Mouse (Mus musculus) intestine, embryonic 14.5 days (tissue): ENCODE data around the gene Wnt8b. TPM values are rescaled to one million over a fixed set of nuclear protein-coding genes. Genes with fewer than 3 reads are reported as not detected.
A peak's percentile ranks its signal among the peaks of the same experiment; 100 is the strongest.

Experiments used
- ATAC-seq: fragments of 200-750 bp; cut with Nextera tagmentation; replicated peaks from 2 replicates; pipeline ENCODE4 v1.8.0; 2017; ENCODE audit warnings: low read depth, moderate number of reproducible peaks, moderate TSS enrichment, moderate library complexity; ENCODE audit not compliant: low FRiP score, low TSS enrichment
- DNase-seq: peaks from one replicate; pipeline ENCODE4 v3.0.0-alpha.2; 2018; ENCODE audit warnings: low spot score
- H3K27ac ChIP-seq: fragments of 300-500 bp; sonication (generic); 2 replicates; pipeline ENCODE4 v1.5.1; 2014; ENCODE audit warnings: low read depth, mild to moderate bottlenecking, control low read depth
- H3K27me3 ChIP-seq: fragments of 300-500 bp; sonication (generic); replicated peaks from 2 replicates; pipeline ENCODE4 v1.6.1; 2014; ENCODE audit warnings: low read length, control low read depth; ENCODE audit not compliant: control insufficient read depth, insufficient read depth
- H3K36me3 ChIP-seq: fragments of 300-500 bp; sonication (generic); 2 replicates; pipeline ENCODE4 v1.6.1; 2014; ENCODE audit warnings: low read length, control low read depth; ENCODE audit not compliant: control insufficient read depth, insufficient read depth
- H3K4me1 ChIP-seq: fragments of 300-500 bp; sonication (generic); replicated peaks from 2 replicates; pipeline ENCODE4 v1.6.1; 2014; ENCODE audit warnings: low read length, control low read depth, mixed read lengths; ENCODE audit not compliant: control insufficient read depth, insufficient read depth
- H3K4me2 ChIP-seq: fragments of 300-500 bp; sonication (generic); 2 replicates; pipeline ENCODE4 v1.6.1; 2014; ENCODE audit warnings: low read length
- H3K4me3 ChIP-seq: fragments of 300-500 bp; sonication (generic); 2 replicates; pipeline ENCODE4 v1.5.1; 2014; ENCODE audit warnings: low read depth, low read length, control low read depth, mixed read lengths
- H3K9ac ChIP-seq: fragments of 300-500 bp; sonication (generic); 2 replicates; pipeline ENCODE4 v1.6.1; 2014; ENCODE audit warnings: mild to moderate bottlenecking, low read length
- H3K9me3 ChIP-seq: fragments of 300-500 bp; sonication (generic); 2 replicates; pipeline ENCODE4 v1.6.1; 2016; ENCODE audit warnings: low read length, control low read depth; ENCODE audit not compliant: control insufficient read depth
- WGBS: fragments of 180-500 bp; shearing (Covaris S2); extraction: QIAGEN DNeasy Blood & Tissue Kit; methylation state at CpG from one replicate; pipeline ENCODE4 v1.1.7; 2014; 5-methylcytosine and 5-hydroxymethylcytosine counted together
- polyA plus RNA-seq: library from polyadenylated mRNA; unstranded; fragments of >200 nt; fragmentation: Nextera tagmentation; extraction: Ambion mirVana; gene quantifications from 2 replicates; pipeline ENCODE4 v1.2.1, GENCODE M21; 2014

The Wnt8b gene
- polyA plus RNA-seq, 1 experiment from 2014 or later: not detected

- peaks cover 4% of the 10 kb centered on the region for H3K27me3 ChIP-seq
- H3K27ac ChIP-seq: no peak overlapping the region
- H3K9me3 ChIP-seq: peaks cover 4% of the 10 kb centered on the region; the same call in 1 of the 2 replicates
- H3K4me1 ChIP-seq: no peaks in the 10 kb centered on the region
- 88% methylated on average over 8 of the region's 8 CpGs for WGBS
- H3K4me2 ChIP-seq: no peak overlapping the region
- 0 out of 2 replicates have a peak, but pooled peaks cover 1% of the 10 kb centered on the region for H3K36me3 ChIP-seq
- ATAC-seq: no peak
- no peak overlapping the region for H3K9ac ChIP-seq
- DNase-seq: no peak
- H3K4me3 ChIP-seq: no peak overlapping the region
Observed at GRCm38 (mm10) chr19:44542694-44543178, 49.5 kb downstream of the Wnt8b start.

GRCm38 (mm10) chr19:44544372-44544771 lies 51.1 kb downstream of the Wnt8b start:
- no peak for ATAC-seq
- no peak for DNase-seq
- no peak overlapping the region for H3K4me3 ChIP-seq

GRCm38 (mm10) chr19:44544775-44545174 lies 51.5 kb downstream of the Wnt8b start:
- peak overlapping the region; percentile 88 for H3K4me2 ChIP-seq
- H3K27me3 ChIP-seq: peaks cover 4% of the 10 kb centered on the region
- H3K36me3 ChIP-seq: peaks cover 21% of the 10 kb centered on the region
- no peak overlapping the region for H3K27ac ChIP-seq
- peak; percentile 91 for DNase-seq
- H3K9me3 ChIP-seq: peaks cover 4% of the 10 kb centered on the region; the same call in 1 of the 2 replicates
- ATAC-seq: no peak
- H3K9ac ChIP-seq: no peak overlapping the region
- H3K4me1 ChIP-seq: no peaks in the 10 kb centered on the region
- WGBS: 4% methylated on average over 13 of the region's 13 CpGs
- peak overlapping the region; percentile 46 for H3K4me3 ChIP-seq

More at GRCm38 (mm10) chr19:44544372-44544771, 51.1 kb downstream of the Wnt8b start:
- H3K36me3 ChIP-seq: peaks cover 17% of the 10 kb centered on the region
- H3K27me3 ChIP-seq: peaks cover 4% of the 10 kb centered on the region
- H3K4me1 ChIP-seq: no peaks in the 10 kb centered on the region
- no peak overlapping the region for H3K4me2 ChIP-seq
- peaks cover 4% of the 10 kb centered on the region; the same call in 1 of the 2 replicates for H3K9me3 ChIP-seq
- no peak overlapping the region for H3K27ac ChIP-seq
- 65% methylated on average over 10 of the region's 10 CpGs for WGBS
- H3K9ac ChIP-seq: no peak overlapping the region

GRCm38 (mm10) chr19:44545321-44546041 lies 52.2 kb downstream of the Wnt8b start, which contains the start of gene Sec31b:
Gene Sec31b (minus strand): TSS chr19:44545864.
- DNase-seq: peak; percentile 62
- peak within 1 kb of the TSS; percentile 46 for H3K4me3 ChIP-seq
- 0 out of 2 replicates have a peak, but pooled peaks have one; percentile 25 for ATAC-seq
- H3K4me1 ChIP-seq: no peaks in the 10 kb centered on the region
- WGBS: 2% methylated on average over 47 of the region's 47 CpGs
- no peak within 1 kb of the TSS for H3K27ac ChIP-seq
- H3K27me3 ChIP-seq: peaks cover 4% of the 10 kb centered on the region
- H3K36me3 ChIP-seq: peaks cover 28% of the 10 kb centered on the region
- H3K9ac ChIP-seq: peak within 1 kb of the TSS; percentile 45
- H3K4me2 ChIP-seq: peak within 1 kb of the TSS; percentile 88
- H3K9me3 ChIP-seq: peaks cover 4% of the 10 kb centered on the region; the same call in 1 of the 2 replicates

- no peak within 1 kb of the TSS for H3K27ac ChIP-seq
- ATAC-seq (no peak), DNase-seq (no peak)
- no peaks in the 10 kb centered on the region for H3K9me3 ChIP-seq
- 91% methylated on average over 4 of the region's 4 CpGs for WGBS
- no peaks in the 10 kb centered on the region for H3K27me3 ChIP-seq
- no peak within 1 kb of the TSS for H3K9ac ChIP-seq
- no peak within 1 kb of the TSS for H3K4me2 ChIP-seq
- H3K4me1 ChIP-seq: peaks cover 6% of the 10 kb centered on the region
- H3K4me3 ChIP-seq: no peak within 1 kb of the TSS
- H3K36me3 ChIP-seq: peaks cover 58% of the 10 kb centered on the region
Observed at GRCm38 (mm10) chr19:44552731-44553130, 59.5 kb downstream of the Wnt8b start, which contains the start of gene Gm20538. Gene Gm20538 (minus strand): TSS chr19:44552831.

- Histone ChIP-seq H3K9ac (no peak overlapping the region), H3K4me2 (no peak overlapping the region), H3K4me3 (no peak overlapping the region), H3K9me3 (no peaks in the 10 kb centered on the region), H3K27me3 (no peaks in the 10 kb centered on the region), H3K4me1 (peaks cover 6% of the 10 kb centered on the region), H3K27ac (no peak overlapping the region), H3K36me3 (peaks cover 52% of the 10 kb centered on the region)
- DNase-seq: no peak
- ATAC-seq: no peak
- WGBS: 93% methylated on average over 4 of the region's 4 CpGs
Observed at GRCm38 (mm10) chr19:44553286-44553685, 60.0 kb downstream of the Wnt8b start.

GRCm38 (mm10) chr19:44554490-44554860 lies 61.2 kb downstream of the Wnt8b start:
- Histone ChIP-seq H3K9ac (peak overlapping the region; percentile 92), H3K27ac (no peak overlapping the region), H3K27me3 (no peaks in the 10 kb centered on the region), H3K4me1 (peaks cover 6% of the 10 kb centered on the region), H3K9me3 (no peaks in the 10 kb centered on the region), H3K36me3 (peaks cover 41% of the 10 kb centered on the region), H3K4me3 (peak overlapping the region; percentile 98), H3K4me2 (peak overlapping the region; percentile 92)
- DNase-seq: peak; percentile 62
- WGBS: 3% methylated on average over 8 of the region's 8 CpGs
- ATAC-seq: 0 out of 2 replicates have a peak, but pooled peaks have one; percentile 16

- peaks cover 6% of the 10 kb centered on the region for H3K4me1 ChIP-seq
- peak; percentile 78 for ATAC-seq
- WGBS: under 1% methylated on average over 50 of the region's 50 CpGs
Observed at GRCm38 (mm10) chr19:44554861-44555590, 61.8 kb downstream of the Wnt8b start, which contains the start of gene Ndufb8. Gene Ndufb8 (minus strand): TSS chr19:44555440.

More at GRCm38 (mm10) chr19:44554861-44555590, 61.8 kb downstream of the Wnt8b start, which contains the start of gene Ndufb8:
- Histone ChIP-seq H3K27ac (peak within 1 kb of the TSS; percentile 23; the same call in 1 of the 2 replicates), H3K27me3 (no peaks in the 10 kb centered on the region), H3K4me3 (peak within 1 kb of the TSS; percentile 98), H3K9ac (peak within 1 kb of the TSS; percentile 92), H3K36me3 (peaks cover 35% of the 10 kb centered on the region), H3K9me3 (no peaks in the 10 kb centered on the region), H3K4me2 (peak within 1 kb of the TSS; percentile 92)
- DNase-seq: peak; percentile 99
